Mouse (Mus musculus) natural killer cell, adult 2 months (primary cell): ENCODE results near the gene Tspear.
"Not testable (repeated sequence)": the region's sequence is repeated elsewhere in the genome, so short reads cannot be mapped to it uniquely, and the experiment has no call there.

Experiments used
- DNase-seq, 2 experiments: peaks; one replicate each; pipeline ENCODE4 v3.0.0; 2022; ENCODE audit warnings: low spot score in 2 of 2

Tspear gene

GRCm38 (mm10) chr10:77711157-77711556 is 24.8 kb downstream of the Tspear start, which contains the start of gene Gm10024:
Gene Gm10024, plus strand, starts transcription at chr10:77711457.
- not testable (repeated sequence) for DNase-seq

GRCm38 (mm10) chr10:77713734-77714133 is 27.4 kb downstream of the Tspear start:
- DNase-seq: no peak

GRCm38 (mm10) chr10:77715507-77715906 is 29.1 kb downstream of the Tspear start, which contains the start of gene Gm10142:
Gene Gm10142, plus strand, starts transcription at chr10:77715807.
- DNase-seq: no peak

GRCm38 (mm10) chr10:77720299-77720698 is 33.9 kb downstream of the Tspear start, which contains the start of gene Krtap12-1:
Gene Krtap12-1, plus strand, starts transcription at chr10:77720599.
- DNase-seq: not testable (repeated sequence)

- DNase-seq: no peak
Observed at GRCm38 (mm10) chr10:77724855-77725254, 38.5 kb downstream of the Tspear start.

- DNase-seq: no peak
Observed at GRCm38 (mm10) chr10:77726186-77726585, 39.8 kb downstream of the Tspear start, which contains the start of gene Gm10100. Gene Gm10100, plus strand, starts transcription at chr10:77726486.

GRCm38 (mm10) chr10:77728280-77728679 is 41.9 kb downstream of the Tspear start:
- DNase-seq: no peak

GRCm38 (mm10) chr10:77729241-77729640 is 42.9 kb downstream of the Tspear start:
- peak in 1 of 2 experiments; percentile 6 for DNase-seq

- no peak for DNase-seq
Observed at GRCm38 (mm10) chr10:77735928-77736327, 49.6 kb downstream of the Tspear start.

- no peak for DNase-seq
Observed at GRCm38 (mm10) chr10:77738929-77739328, 52.6 kb downstream of the Tspear start.

- not testable (repeated sequence) for DNase-seq
Observed at GRCm38 (mm10) chr10:77741924-77742688, 55.7 kb downstream of the Tspear start, which contains the start of gene Gm18596. Gene Gm18596, minus strand, starts transcription at chr10:77742638.

GRCm38 (mm10) chr10:77750686-77751085 is 64.3 kb downstream of the Tspear start:
- not testable (repeated sequence) for DNase-seq

- not testable (repeated sequence) for DNase-seq
Observed at GRCm38 (mm10) chr10:77751254-77751653, 64.9 kb downstream of the Tspear start, which contains the start of gene Gm9736. Gene Gm9736, minus strand, starts transcription at chr10:77751354.

GRCm38 (mm10) chr10:77752312-77752711 is 65.9 kb downstream of the Tspear start:
- not testable (repeated sequence) for DNase-seq

GRCm38 (mm10) chr10:77753448-77753847 is 67.1 kb downstream of the Tspear start:
- DNase-seq: no peak

- DNase-seq: not testable (repeated sequence)
Observed at GRCm38 (mm10) chr10:77759582-77759981, 73.2 kb downstream of the Tspear start, which contains the start of gene Gm3233. Gene Gm3233, minus strand, starts transcription at chr10:77759682.

GRCm38 (mm10) chr10:77769727-77770126 is 83.4 kb downstream of the Tspear start:
- DNase-seq: no peak

GRCm38 (mm10) chr10:77771225-77771624 is 84.9 kb downstream of the Tspear start, which contains the start of gene Gm3238:
Gene Gm3238, minus strand, starts transcription at chr10:77771325.
- DNase-seq: not testable (repeated sequence)

- not testable (repeated sequence) for DNase-seq
Observed at GRCm38 (mm10) chr10:77772142-77772541, 85.8 kb downstream of the Tspear start.

- DNase-seq: not testable (repeated sequence)
Observed at GRCm38 (mm10) chr10:77776844-77777243, 90.5 kb downstream of the Tspear start, which contains the start of gene Gm7138. Gene Gm7138, minus strand, starts transcription at chr10:77776944.

- not testable (repeated sequence) for DNase-seq
Observed at GRCm38 (mm10) chr10:77782442-77782841, 96.1 kb downstream of the Tspear start, which contains the start of gene Gm3250. Gene Gm3250, minus strand, starts transcription at chr10:77782542.

GRCm38 (mm10) chr10:77783396-77783795 is 97.0 kb downstream of the Tspear start:
- DNase-seq: not testable (repeated sequence)
